ENCODE assay signal across 28 mouse cellular contexts in the genomic region with DNA sequence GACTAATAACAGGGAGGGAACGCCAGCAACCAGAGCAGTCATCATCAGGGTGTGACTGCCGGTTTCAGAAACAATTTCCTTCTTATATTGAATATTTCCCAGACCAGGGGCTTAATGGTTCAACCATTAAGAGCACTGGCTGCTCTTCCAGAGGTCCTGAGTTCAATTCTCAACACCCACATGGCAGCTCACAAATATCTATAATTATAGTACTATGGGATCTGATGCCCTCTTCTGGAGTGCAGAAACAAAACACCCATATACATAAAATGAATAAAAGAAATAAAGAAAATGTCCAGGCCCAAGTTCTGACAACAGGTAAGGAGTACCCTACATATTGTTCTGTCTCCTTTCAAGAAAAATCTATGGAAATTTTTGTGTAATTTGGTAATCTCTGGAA. TPM values are rescaled to one million over a fixed set of nuclear protein-coding genes. Genes with fewer than 3 reads are reported as not detected.
"Had no signal": no experiment of that assay in that cellular context is flagged by ENCODE, and none has a peak within 500 bp of the region (broad histone marks: within the 10 kb centered on the region; RNA-seq: fewer than 3 reads in every experiment).

No protein-coding gene starts in this region.

- H3K36me3 ChIP-seq: kidney, embryonic 15.5 days; liver, embryonic 13.5 days; midbrain, embryonic 10.5 days; midbrain, embryonic 15.5 days; neural tube, embryonic 13.5 days; stomach, embryonic 15.5 days had no signal

- H3K9ac ChIP-seq: kidney, embryonic 15.5 days; liver, embryonic 13.5 days; midbrain, embryonic 15.5 days; neural tube, embryonic 13.5 days; stomach, embryonic 15.5 days had no signal

- H3K27me3 ChIP-seq: kidney, embryonic 15.5 days; liver, embryonic 13.5 days; megakaryocyte, embryonic 14.5 days; midbrain, embryonic 15.5 days; neural tube, embryonic 13.5 days; stomach, embryonic 15.5 days had no signal

- DNase-seq: kidney, adult 8-10 months; kidney, postnatal 10 days; kidney, postnatal 4 days; layer of hippocampus, postnatal 36 days; liver, embryonic 13.5 days; lung, adult 2 months; lung, postnatal 36 days; retina, postnatal 1 day; right cerebral cortex, postnatal 25 days; spleen, adult 18-20 months; thymus, adult 18-20 months; thymus, postnatal 36 days had no signal

- H3K4me3 ChIP-seq: kidney, embryonic 15.5 days; left cerebral cortex, adult 2 months; liver, embryonic 13.5 days; megakaryocyte, embryonic 14.5 days; midbrain, embryonic 10.5 days; midbrain, embryonic 15.5 days; neural tube, embryonic 13.5 days; stomach, embryonic 15.5 days had no signal

- H3K9me3 ChIP-seq: kidney, embryonic 15.5 days; liver, embryonic 13.5 days; megakaryocyte, embryonic 14.5 days; midbrain, embryonic 10.5 days; midbrain, embryonic 15.5 days; neural tube, embryonic 13.5 days; stomach, embryonic 15.5 days had no signal

- ATAC-seq: intestine, embryonic 16.5 days; midbrain, embryonic 15.5 days had no signal

- H3K27ac ChIP-seq: kidney, embryonic 15.5 days; left cerebral cortex, adult 2 months; liver, embryonic 13.5 days; midbrain, embryonic 10.5 days; midbrain, embryonic 15.5 days; neural tube, embryonic 13.5 days had no signal

- H3K4me2 ChIP-seq: kidney, embryonic 15.5 days; liver, embryonic 13.5 days; midbrain, embryonic 15.5 days; neural tube, embryonic 13.5 days; stomach, embryonic 15.5 days had no signal

RNA-seq across cellular contexts. Expression of gene Gsta1, which starts 51.4 kb away (rescaled TPM):
- total RNA-seq: layer of hippocampus, adult 8-10 months; layer of hippocampus, postnatal 10 days; layer of hippocampus, postnatal 36 days; left cerebral cortex, adult 2 months; left cerebral cortex, postnatal 10 days; left cerebral cortex, postnatal 36 days; neutrophil, adult 5-6 weeks had no signal
- polyA plus RNA-seq: limb, embryonic 11.5 days; liver, embryonic 13.5 days; lung, embryonic 16.5 days; midbrain, embryonic 10.5 days; midbrain, embryonic 15.5 days; neural tube, embryonic 13.5 days; testis, adult 2 months had no signal
